Mouse (Mus musculus) hindbrain, postnatal 0 days (tissue): ENCODE measurements around the gene Glis2. TPM values are rescaled to one million over a fixed set of nuclear protein-coding genes. Genes with fewer than 3 reads are reported as not detected.

ENCODE experiments used
- ATAC-seq: fragments of 200-750 bp; cut with Nextera tagmentation; 2 replicates; pipeline ENCODE4 v1.8.0; 2017; ENCODE audit warnings: mild to moderate bottlenecking, moderate TSS enrichment, moderate library complexity
- DNase-seq: peaks from one replicate; pipeline ENCODE4 v3.0.0-alpha.2; 2015; ENCODE audit warnings: low spot score
- H3K27ac ChIP-seq: fragments of 300-500 bp; sonication (generic); 2 replicates; pipeline ENCODE4 v1.5.1; 2014; ENCODE audit warnings: mild to moderate bottlenecking
- H3K27me3 ChIP-seq: fragments of 300-500 bp; sonication (generic); 2 replicates; pipeline ENCODE4 v1.6.1; 2014; ENCODE audit warnings: low read length, mixed read lengths; ENCODE audit not compliant: insufficient read depth
- H3K36me3 ChIP-seq: fragments of 300-500 bp; sonication (generic); 2 replicates; pipeline ENCODE4 v1.6.1; 2014; ENCODE audit warnings: low read length, mixed read lengths; ENCODE audit not compliant: insufficient read depth
- H3K4me1 ChIP-seq: fragments of 300-500 bp; sonication (generic); 2 replicates; pipeline ENCODE4 v1.6.1; 2014; ENCODE audit warnings: antibody characterized with exemption, low read length, mixed read lengths; ENCODE audit not compliant: insufficient read depth
- H3K4me2 ChIP-seq: fragments of 300-500 bp; sonication (generic); 2 replicates; pipeline ENCODE4 v1.6.1; 2014; ENCODE audit warnings: low read depth, mild to moderate bottlenecking, low read length, moderate library complexity, mixed read lengths
- H3K4me3 ChIP-seq: fragments of 300-500 bp; sonication (generic); 2 replicates; pipeline ENCODE4 v1.5.1; 2014; ENCODE audit warnings: low read length
- H3K9ac ChIP-seq: fragments of 300-500 bp; sonication (generic); replicated peaks from 2 replicates; pipeline ENCODE4 v1.6.1; 2014; ENCODE audit warnings: mild to moderate bottlenecking, low read length, moderate library complexity, mixed read lengths
- H3K9me3 ChIP-seq: fragments of 300-500 bp; sonication (generic); 2 replicates; pipeline ENCODE4 v1.6.1; 2016; ENCODE audit warnings: low read length, mixed read lengths
- CTCF ChIP-seq: IDR thresholded peaks from 2 replicates; pipeline ENCODE4 v1.5.1; 2016; ENCODE audit warnings: antibody characterized with exemption, control low read depth, low read depth
- whole genome bisulfite sequencing: fragments of 180-500 bp; shearing (Covaris S2); extraction: QIAGEN DNeasy Blood & Tissue Kit; methylation state at CpG from one replicate; pipeline ENCODE4 v1.1.7; 2014; 5-methylcytosine and 5-hydroxymethylcytosine counted together
- polyA plus RNA-seq: library from polyadenylated mRNA; unstranded; fragments of >200 nt; fragmentation: Nextera tagmentation; extraction: Ambion mirVana; gene quantifications from 2 replicates; pipeline ENCODE4 v1.2.1, GENCODE M21; 2015
- total RNA-seq: library from RNA; depleted of rRNA; stranded (reverse); fragments of >200 nt; gene quantifications from 2 replicates; pipeline ENCODE4 v1.2.3, GENCODE M21; 2014

The Glis2 gene
- total and polyA plus RNA-seq, 2 experiments from 2014 or later: 12.0 to 25.8 TPM

DNA sequence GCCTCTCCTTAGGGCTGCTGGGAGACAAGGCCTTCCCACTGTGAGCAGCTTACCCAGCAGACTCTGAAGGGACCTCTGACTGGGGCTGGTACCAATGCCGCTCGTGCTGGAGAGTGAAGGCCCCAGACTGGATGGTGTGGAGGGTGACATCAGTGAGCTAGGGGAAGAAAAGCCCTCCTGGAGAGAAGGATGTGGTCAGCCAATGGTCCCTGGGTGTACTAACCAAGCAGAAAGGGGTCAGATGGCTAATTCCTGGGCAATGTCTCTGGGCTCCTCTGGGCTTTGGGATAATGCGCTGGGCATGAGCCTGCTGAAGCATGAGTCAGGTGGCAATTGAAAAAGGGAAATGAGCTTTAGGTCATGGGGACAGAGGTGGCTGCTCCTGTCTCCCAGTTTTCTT lies 39.1 kb downstream of the Glis2 start:
- DNase-seq: no peak
- H3K4me2 ChIP-seq: no peak overlapping the region
- H3K4me1 ChIP-seq: no peaks in the 10 kb centered on the region
- H3K9me3 ChIP-seq: no peaks in the 10 kb centered on the region
- no peak for TF ChIP-seq CTCF
- no peak overlapping the region for H3K27ac ChIP-seq
- no peak overlapping the region for H3K4me3 ChIP-seq
- no peaks in the 10 kb centered on the region for H3K27me3 ChIP-seq
- WGBS: 88% methylated on average over 3 of the region's 3 CpGs
- ATAC-seq: no peak
- no peak overlapping the region for H3K9ac ChIP-seq
- H3K36me3 ChIP-seq: peaks cover 9% of the 10 kb centered on the region; the same call in 1 of the 2 replicates

DNA sequence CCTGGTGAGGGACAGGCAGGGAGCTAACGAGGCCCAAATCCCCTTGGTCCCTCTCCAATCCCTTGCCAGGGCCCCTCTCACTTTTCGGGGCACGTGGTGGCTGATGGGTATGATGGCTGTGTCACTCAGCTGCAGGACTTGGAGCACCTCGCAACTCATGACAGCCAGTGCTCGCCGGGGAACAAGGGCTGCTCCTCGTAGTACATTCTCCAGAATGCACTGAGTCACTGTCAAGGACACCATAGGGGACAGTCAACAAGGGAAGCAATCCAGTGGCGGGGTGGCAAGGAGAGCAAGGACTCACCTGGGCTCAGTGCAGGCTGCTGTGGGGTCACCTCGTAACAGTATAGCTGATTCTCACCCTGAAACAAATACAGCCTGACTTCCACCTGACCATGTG lies 40.2 kb downstream of the Glis2 start:
- peaks cover 1% of the 10 kb centered on the region; the same call in 1 of the 2 replicates for H3K36me3 ChIP-seq
- WGBS: 87% methylated on average over 9 of the region's 9 CpGs
- H3K4me1 ChIP-seq: no peaks in the 10 kb centered on the region
- no peak overlapping the region for H3K9ac ChIP-seq
- no peak for TF ChIP-seq CTCF
- H3K4me3 ChIP-seq: no peak overlapping the region
- no peaks in the 10 kb centered on the region for H3K9me3 ChIP-seq
- no peak overlapping the region for H3K27ac ChIP-seq
- H3K4me2 ChIP-seq: no peak overlapping the region
- no peaks in the 10 kb centered on the region for H3K27me3 ChIP-seq
- no peak for ATAC-seq
- no peak for DNase-seq

DNA sequence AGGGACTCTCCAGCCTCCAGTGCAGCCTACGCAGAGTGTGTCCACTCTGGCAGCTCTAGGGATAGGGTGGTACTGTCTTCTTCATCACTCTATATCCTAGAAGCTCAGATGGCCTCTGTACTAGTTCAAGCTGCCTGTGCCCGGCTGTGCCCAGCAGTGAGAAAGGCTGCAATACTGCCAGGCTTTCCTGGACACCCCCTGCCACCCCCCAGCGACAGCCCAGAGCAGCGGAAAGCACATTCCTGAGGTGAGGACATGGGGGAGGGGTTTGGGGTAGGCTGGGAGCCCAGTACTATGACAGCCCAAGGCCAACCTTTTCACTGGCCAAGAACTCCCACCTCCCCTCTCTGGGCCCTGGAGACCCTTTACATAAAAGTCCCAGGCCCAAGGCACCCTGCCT lies 41.2 kb downstream of the Glis2 start:
- no peak for TF ChIP-seq CTCF
- Histone ChIP-seq H3K4me2 (no peak overlapping the region), H3K4me3 (no peak overlapping the region), H3K36me3 (no peaks in the 10 kb centered on the region; the same call in 1 of the 2 replicates), H3K9me3 (no peaks in the 10 kb centered on the region), H3K4me1 (peaks cover 8% of the 10 kb centered on the region; the same call in 1 of the 2 replicates), H3K27me3 (no peaks in the 10 kb centered on the region), H3K9ac (no peak overlapping the region), H3K27ac (no peak overlapping the region)
- WGBS: 50% methylated on average over 4 of the region's 4 CpGs
- ATAC-seq (no peak), DNase-seq (no peak)

DNA sequence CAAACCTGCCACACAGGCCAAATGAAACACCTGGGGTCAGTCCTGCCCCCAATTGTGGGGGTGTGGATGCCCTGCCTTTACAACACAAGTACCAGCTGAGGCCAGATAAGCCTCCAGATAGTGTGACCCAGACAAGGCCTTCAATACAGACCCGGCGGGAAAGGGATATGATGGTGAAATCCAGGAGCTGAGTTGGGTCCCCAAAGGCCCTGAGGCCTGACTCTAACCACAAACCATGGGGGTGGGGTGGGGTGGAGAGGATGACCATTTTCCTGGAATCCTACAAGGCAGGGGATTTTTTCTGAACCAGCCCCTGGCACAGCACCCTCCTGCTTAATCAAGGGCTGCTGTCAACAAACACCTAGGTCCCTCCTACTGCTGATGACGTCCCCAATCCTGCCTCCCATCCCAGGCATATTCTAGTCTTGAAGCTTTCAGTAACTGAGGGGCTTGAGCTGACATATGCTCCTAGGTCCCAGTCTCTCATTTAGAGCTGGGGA lies 44.4 kb downstream of the Glis2 start:
- no peaks in the 10 kb centered on the region for H3K9me3 ChIP-seq
- ATAC-seq: no peak
- WGBS: 92% methylated on average over 3 of the region's 3 CpGs
- peaks cover 24% of the 10 kb centered on the region for H3K4me1 ChIP-seq
- no peak overlapping the region for H3K27ac ChIP-seq
- DNase-seq: no peak
- no peak overlapping the region for H3K4me2 ChIP-seq
- TF ChIP-seq CTCF: no peak
- H3K36me3 ChIP-seq: no peaks in the 10 kb centered on the region
- H3K4me3 ChIP-seq: no peak overlapping the region
- H3K9ac ChIP-seq: no peak overlapping the region
- no peaks in the 10 kb centered on the region for H3K27me3 ChIP-seq

DNA sequence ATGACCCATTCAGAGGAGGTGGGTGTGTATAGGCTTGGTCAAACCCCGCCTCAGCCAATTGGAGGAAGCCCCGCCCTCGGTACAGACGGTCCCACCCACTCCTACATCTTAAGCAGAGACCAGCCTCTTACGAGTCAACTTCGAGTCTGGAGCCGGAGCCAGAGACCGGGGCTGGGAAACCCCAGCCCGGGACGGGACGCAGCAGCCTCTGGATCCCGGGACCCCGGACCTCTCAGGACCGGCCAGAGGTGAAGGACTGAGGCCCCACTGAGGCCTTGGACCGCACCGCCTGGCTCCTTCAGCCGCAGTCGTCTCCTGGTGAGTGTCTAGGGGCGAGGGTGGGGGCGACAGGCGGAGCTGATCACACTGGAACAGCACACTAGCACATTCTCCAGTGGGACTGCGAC lies 45.3 kb downstream of the Glis2 start, which contains the start of the genes Vasn and Dnaja3:
Vasn (plus strand) TSS at position 111 of the 407 bp plus-strand sequence.
Dnaja3 (plus strand) TSS at position 159 of the 407 bp plus-strand sequence.
- DNase-seq (peak; percentile 82), ATAC-seq (peak; percentile 88)
- peak within 1 kb of the TSS; percentile 57 for H3K9ac ChIP-seq
- no peaks in the 10 kb centered on the region for H3K36me3 ChIP-seq
- H3K27me3 ChIP-seq: no peaks in the 10 kb centered on the region
- peak within 1 kb of the TSS; percentile 64; the same call in 1 of the 2 replicates for H3K27ac ChIP-seq
- H3K4me2 ChIP-seq: peak within 1 kb of the TSS; percentile 81
- peak within 1 kb of the TSS; percentile 49 for H3K4me3 ChIP-seq
- TF ChIP-seq CTCF: no peak
- 3% methylated on average over 22 of the region's 22 CpGs for WGBS
- peaks cover 32% of the 10 kb centered on the region for H3K4me1 ChIP-seq
- H3K9me3 ChIP-seq: no peaks in the 10 kb centered on the region

DNA sequence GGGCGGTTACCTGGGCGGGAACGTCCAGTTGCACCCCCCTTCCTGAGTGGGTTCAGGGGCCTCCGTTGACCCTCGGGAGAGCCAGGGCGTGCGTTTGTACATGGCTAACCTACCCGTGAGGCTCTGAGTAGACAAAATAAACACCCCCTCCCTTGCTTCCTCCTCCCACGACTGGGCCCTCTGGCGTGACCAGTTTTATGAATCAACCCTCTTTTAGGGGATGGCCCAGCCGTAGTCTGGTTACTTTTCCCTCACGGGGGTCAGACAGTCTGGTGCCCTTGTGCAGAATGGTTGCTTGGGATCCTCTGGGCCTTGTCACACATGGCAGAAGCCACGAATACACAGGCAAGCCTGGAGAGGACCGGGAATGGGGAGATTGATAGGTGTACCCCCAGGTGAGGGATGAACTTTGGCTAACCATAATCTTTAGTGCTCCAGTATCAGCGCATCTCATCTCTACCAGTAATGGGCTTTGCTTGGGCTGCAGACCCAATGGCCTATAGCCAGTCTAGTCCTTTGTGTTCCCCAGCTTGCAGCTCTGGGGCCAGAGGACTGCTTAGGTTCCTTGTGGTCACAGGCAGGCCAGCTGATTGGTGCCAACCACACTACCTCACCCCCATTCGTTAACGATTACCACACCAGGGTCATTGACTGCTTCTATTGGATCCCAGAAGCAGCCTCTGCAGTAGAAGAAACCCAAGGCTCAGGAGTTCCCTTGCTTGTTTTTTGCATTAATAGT lies 45.9 kb downstream of the Glis2 start:
- Histone ChIP-seq H3K27ac (peak overlapping the region; percentile 64; the same call in 1 of the 2 replicates), H3K4me2 (peak overlapping the region; percentile 81), H3K4me1 (peaks cover 32% of the 10 kb centered on the region), H3K4me3 (peak overlapping the region; percentile 49), H3K9ac (peak overlapping the region; percentile 57), H3K27me3 (no peaks in the 10 kb centered on the region), H3K36me3 (no peaks in the 10 kb centered on the region; the same call in 1 of the 2 replicates), H3K9me3 (no peaks in the 10 kb centered on the region)
- WGBS: 12% methylated on average over 17 of the region's 17 CpGs
- TF ChIP-seq CTCF: no peak
- DNase-seq (peak; percentile 37), ATAC-seq (peak; percentile 16; the same call in 1 of the 2 replicates)
